Mouse (Mus musculus): ENCODE measurements around the gene Ccdc152. TPM values are rescaled to one million over a fixed set of nuclear protein-coding genes. Genes with fewer than 3 reads are reported as not detected.

Ccdc152 gene
- polyA plus RNA-seq, 1 experiment from 2014 or later: not detected

- Histone ChIP-seq H3K4me3 (ENCODE audit: low read depth, low read length) (no peak overlapping the region), H3K4me2 (ENCODE audit: low read depth, low read length, severe bottlenecking) (no peak overlapping the region), H3K27me3 (ENCODE audit: control insufficient read depth, insufficient read depth, low read length) (no peaks in the 10 kb centered on the region), H3K4me1 (replicated peaks; ENCODE audit: control insufficient read depth, insufficient read depth, low read length) (no peaks in the 10 kb centered on the region), H3K9ac (ENCODE audit: low read length) (no peak overlapping the region), H3K36me3 (ENCODE audit: control insufficient read depth, insufficient read depth, low read length) (no peaks in the 10 kb centered on the region), H3K27ac (ENCODE audit: low read depth, low read length) (no peak overlapping the region), H3K9me3 (ENCODE audit: control insufficient read depth, low read length) (no peaks in the 10 kb centered on the region)
- no peak for DNase-seq (ENCODE audit: low spot score)
- 68% methylated on average over 1 of the region's 1 CpGs for WGBS
- ATAC-seq (replicated peaks; ENCODE audit: low FRiP score): no peak
Measured at GRCm38 (mm10) chr15:3293477-3293876, 9.8 kb downstream of the Ccdc152 start.

GRCm38 (mm10) chr15:3290435-3290834, 12.9 kb downstream of the Ccdc152 start:
- no peak overlapping the region for H3K4me3 ChIP-seq (ENCODE audit: low read depth, low read length)
- DNase-seq (ENCODE audit: low spot score) (no peak), ATAC-seq (replicated peaks; ENCODE audit: low FRiP score) (no peak)
- no peaks in the 10 kb centered on the region for H3K36me3 ChIP-seq (ENCODE audit: control insufficient read depth, insufficient read depth, low read length)
- 97% methylated on average over 3 of the region's 3 CpGs for WGBS
- H3K27me3 ChIP-seq (ENCODE audit: control insufficient read depth, insufficient read depth, low read length): no peaks in the 10 kb centered on the region
- no peak overlapping the region for H3K27ac ChIP-seq (ENCODE audit: low read depth, low read length)
- no peaks in the 10 kb centered on the region for H3K4me1 ChIP-seq (replicated peaks; ENCODE audit: control insufficient read depth, insufficient read depth, low read length)
- no peaks in the 10 kb centered on the region for H3K9me3 ChIP-seq (ENCODE audit: control insufficient read depth, low read length)
- H3K9ac ChIP-seq (ENCODE audit: low read length): no peak overlapping the region
- no peak overlapping the region for H3K4me2 ChIP-seq (ENCODE audit: low read depth, low read length, severe bottlenecking)

GRCm38 (mm10) chr15:3286032-3286431, 17.3 kb downstream of the Ccdc152 start:
- Histone ChIP-seq H3K36me3 (ENCODE audit: control insufficient read depth, insufficient read depth, low read length) (no peaks in the 10 kb centered on the region), H3K4me3 (ENCODE audit: low read depth, low read length) (no peak overlapping the region), H3K4me1 (replicated peaks; ENCODE audit: control insufficient read depth, insufficient read depth, low read length) (no peaks in the 10 kb centered on the region), H3K9me3 (ENCODE audit: control insufficient read depth, low read length) (no peaks in the 10 kb centered on the region), H3K4me2 (ENCODE audit: low read depth, low read length, severe bottlenecking) (no peak overlapping the region), H3K9ac (ENCODE audit: low read length) (no peak overlapping the region), H3K27me3 (ENCODE audit: control insufficient read depth, insufficient read depth, low read length) (no peaks in the 10 kb centered on the region), H3K27ac (ENCODE audit: low read depth, low read length) (no peak overlapping the region)
- ATAC-seq (replicated peaks; ENCODE audit: low FRiP score) (no peak), DNase-seq (ENCODE audit: low spot score) (no peak)

DNA sequence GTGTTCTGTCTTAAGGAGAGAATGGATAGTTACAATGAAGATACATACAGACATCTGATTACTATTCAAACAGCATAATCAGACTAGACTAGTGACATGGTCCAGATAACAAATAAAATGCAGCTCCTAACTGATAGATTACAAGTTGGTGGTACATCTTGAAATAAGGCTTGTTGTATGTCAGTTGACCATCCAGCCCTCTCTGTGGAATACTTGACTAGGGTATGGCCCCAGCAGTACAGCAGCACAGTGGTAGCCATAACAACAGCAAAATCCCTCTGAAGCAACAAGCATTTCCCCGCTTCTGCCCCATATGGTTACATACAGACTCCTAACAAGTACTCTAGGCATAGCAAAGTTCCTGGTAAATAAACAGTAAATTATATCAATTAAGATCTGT, 21.6 kb downstream of the Ccdc152 start:
- Histone ChIP-seq H3K36me3 (ENCODE audit: control insufficient read depth, insufficient read depth, low read length) (no peaks in the 10 kb centered on the region), H3K27me3 (ENCODE audit: control insufficient read depth, insufficient read depth, low read length) (no peaks in the 10 kb centered on the region), H3K9me3 (ENCODE audit: control insufficient read depth, low read length) (no peaks in the 10 kb centered on the region), H3K4me2 (ENCODE audit: low read depth, low read length, severe bottlenecking) (no peak overlapping the region), H3K27ac (ENCODE audit: low read depth, low read length) (no peak overlapping the region), H3K4me1 (replicated peaks; ENCODE audit: control insufficient read depth, insufficient read depth, low read length) (no peaks in the 10 kb centered on the region), H3K4me3 (ENCODE audit: low read depth, low read length) (no peak overlapping the region), H3K9ac (ENCODE audit: low read length) (no peak overlapping the region)
- 79% methylated on average over 1 of the region's 1 CpGs for WGBS
- DNase-seq (ENCODE audit: low spot score) (no peak), ATAC-seq (replicated peaks; ENCODE audit: low FRiP score) (no peak)

DNA sequence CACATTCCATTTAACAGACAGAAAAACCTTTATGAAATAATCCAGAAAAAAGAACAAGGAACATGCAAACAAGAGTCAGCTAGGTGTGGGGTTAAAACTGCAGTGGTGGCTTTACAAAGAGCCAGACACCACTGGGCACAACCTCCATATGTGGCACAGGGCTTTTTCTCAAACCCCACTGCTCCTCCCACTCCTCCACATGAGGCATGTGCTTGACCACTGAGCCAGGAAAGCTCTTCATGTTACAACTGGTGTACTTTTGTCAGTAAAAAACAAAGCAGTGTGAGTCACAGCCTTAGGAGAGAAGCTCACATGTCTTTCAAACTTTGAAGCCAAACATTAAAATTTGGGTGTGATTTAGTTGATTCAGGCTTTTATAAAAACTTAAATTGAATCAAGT, 22.1 kb downstream of the Ccdc152 start:
- DNase-seq (ENCODE audit: low spot score) (no peak), ATAC-seq (replicated peaks; ENCODE audit: low FRiP score) (no peak)
- Histone ChIP-seq H3K36me3 (ENCODE audit: control insufficient read depth, insufficient read depth, low read length) (no peaks in the 10 kb centered on the region), H3K4me2 (ENCODE audit: low read depth, low read length, severe bottlenecking) (no peak overlapping the region), H3K4me1 (replicated peaks; ENCODE audit: control insufficient read depth, insufficient read depth, low read length) (no peaks in the 10 kb centered on the region), H3K27me3 (ENCODE audit: control insufficient read depth, insufficient read depth, low read length) (no peaks in the 10 kb centered on the region), H3K4me3 (ENCODE audit: low read depth, low read length) (no peak overlapping the region), H3K9me3 (ENCODE audit: control insufficient read depth, low read length) (no peaks in the 10 kb centered on the region), H3K9ac (ENCODE audit: low read length) (no peak overlapping the region), H3K27ac (ENCODE audit: low read depth, low read length) (no peak overlapping the region)

DNA sequence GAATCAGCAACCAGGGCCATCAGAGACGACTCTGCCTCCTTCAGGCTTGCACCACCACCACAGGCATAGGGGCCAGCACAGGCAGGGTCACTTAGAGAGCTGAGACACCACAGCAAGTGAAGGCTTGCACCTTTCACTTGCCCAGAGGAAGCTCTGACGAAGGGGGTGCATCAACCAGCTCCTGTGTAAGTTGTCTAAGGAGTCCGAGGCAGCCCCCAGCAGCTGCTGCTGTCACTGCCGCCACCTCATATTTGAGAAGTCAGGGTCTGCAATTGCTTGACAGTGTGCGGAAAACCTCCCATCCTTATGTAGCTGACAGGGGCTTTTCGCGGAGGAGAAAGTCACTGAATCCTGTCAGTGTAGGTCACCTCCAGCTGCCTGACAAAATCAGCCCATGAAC, 24.1 kb downstream of the Ccdc152 start:
- Histone ChIP-seq H3K9me3 (ENCODE audit: control insufficient read depth, low read length) (no peaks in the 10 kb centered on the region), H3K36me3 (ENCODE audit: control insufficient read depth, insufficient read depth, low read length) (no peaks in the 10 kb centered on the region), H3K27me3 (ENCODE audit: control insufficient read depth, insufficient read depth, low read length) (no peaks in the 10 kb centered on the region), H3K9ac (ENCODE audit: low read length) (no peak overlapping the region), H3K4me3 (ENCODE audit: low read depth, low read length) (no peak overlapping the region), H3K4me2 (ENCODE audit: low read depth, low read length, severe bottlenecking) (no peak overlapping the region), H3K27ac (ENCODE audit: low read depth, low read length) (no peak overlapping the region), H3K4me1 (replicated peaks; ENCODE audit: control insufficient read depth, insufficient read depth, low read length) (no peaks in the 10 kb centered on the region)
- DNase-seq (ENCODE audit: low spot score) (no peak), ATAC-seq (replicated peaks; ENCODE audit: low FRiP score) (no peak)
- 84% methylated on average over 7 of the region's 7 CpGs for WGBS

DNA sequence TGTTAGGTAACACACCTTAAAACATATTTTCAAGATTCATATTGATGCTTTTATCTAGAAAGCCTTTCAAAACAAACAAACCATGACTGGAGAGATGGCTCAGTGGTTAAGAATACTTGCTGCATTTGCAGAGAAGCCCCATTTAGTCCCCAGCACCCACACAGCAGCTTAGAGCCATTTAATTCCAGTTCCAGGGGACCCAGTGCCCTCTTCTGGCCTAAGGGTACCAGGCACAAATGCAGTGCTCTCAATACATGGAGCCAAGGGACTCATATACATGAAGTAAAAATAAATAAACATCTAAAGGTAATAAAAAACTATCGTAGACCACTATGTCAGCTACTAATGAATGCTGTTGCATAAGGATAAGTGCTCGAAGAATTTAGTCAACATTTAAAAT, 25.9 kb downstream of the Ccdc152 start:
- no peak overlapping the region for H3K9ac ChIP-seq (ENCODE audit: low read length)
- no peak for DNase-seq (ENCODE audit: low spot score)
- no peak overlapping the region for H3K4me3 ChIP-seq (ENCODE audit: low read depth, low read length)
- H3K27me3 ChIP-seq (ENCODE audit: control insufficient read depth, insufficient read depth, low read length): no peaks in the 10 kb centered on the region
- no peaks in the 10 kb centered on the region for H3K4me1 ChIP-seq (replicated peaks; ENCODE audit: control insufficient read depth, insufficient read depth, low read length)
- no peaks in the 10 kb centered on the region for H3K9me3 ChIP-seq (ENCODE audit: control insufficient read depth, low read length)
- WGBS: 91% methylated on average over 2 of the region's 2 CpGs
- no peaks in the 10 kb centered on the region for H3K36me3 ChIP-seq (ENCODE audit: control insufficient read depth, insufficient read depth, low read length)
- H3K27ac ChIP-seq (ENCODE audit: low read depth, low read length): no peak overlapping the region
- H3K4me2 ChIP-seq (ENCODE audit: low read depth, low read length, severe bottlenecking): no peak overlapping the region
- ATAC-seq (replicated peaks; ENCODE audit: low FRiP score): no peak

DNA sequence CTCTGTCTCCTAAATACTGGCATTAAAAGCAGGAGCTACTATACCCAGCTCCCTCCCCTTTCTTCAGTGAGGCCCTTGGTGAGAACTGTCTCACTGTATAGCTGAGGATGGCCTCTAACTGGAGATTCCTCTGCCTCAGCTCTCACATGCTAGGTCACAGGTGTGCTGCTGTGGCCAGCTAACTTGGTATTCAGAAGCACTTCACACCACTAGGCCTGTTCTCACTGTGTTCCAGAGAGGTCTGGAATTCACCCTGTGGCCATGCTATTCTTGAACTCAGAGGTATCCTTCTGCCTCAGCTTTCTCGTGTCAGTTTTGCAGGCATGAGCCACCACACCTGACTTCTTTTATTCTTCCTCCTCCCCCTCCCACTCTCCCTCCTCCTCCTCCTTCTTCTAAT, 30.1 kb downstream of the Ccdc152 start:
- H3K4me3 ChIP-seq (ENCODE audit: low read depth, low read length): no peak overlapping the region
- H3K4me1 ChIP-seq (replicated peaks; ENCODE audit: control insufficient read depth, insufficient read depth, low read length): peaks cover 2% of the 10 kb centered on the region; the same call in 1 of the 2 replicates
- no peaks in the 10 kb centered on the region for H3K36me3 ChIP-seq (ENCODE audit: control insufficient read depth, insufficient read depth, low read length)
- no peak overlapping the region for H3K4me2 ChIP-seq (ENCODE audit: low read depth, low read length, severe bottlenecking)
- 88% methylated on average over 1 of the region's 1 CpGs for WGBS
- DNase-seq (ENCODE audit: low spot score) (no peak), ATAC-seq (replicated peaks; ENCODE audit: low FRiP score) (no peak)
- H3K27me3 ChIP-seq (ENCODE audit: control insufficient read depth, insufficient read depth, low read length): no peaks in the 10 kb centered on the region
- no peaks in the 10 kb centered on the region for H3K9me3 ChIP-seq (ENCODE audit: control insufficient read depth, low read length)
- no peak overlapping the region for H3K27ac ChIP-seq (ENCODE audit: low read depth, low read length)
- H3K9ac ChIP-seq (ENCODE audit: low read length): no peak overlapping the region

DNA sequence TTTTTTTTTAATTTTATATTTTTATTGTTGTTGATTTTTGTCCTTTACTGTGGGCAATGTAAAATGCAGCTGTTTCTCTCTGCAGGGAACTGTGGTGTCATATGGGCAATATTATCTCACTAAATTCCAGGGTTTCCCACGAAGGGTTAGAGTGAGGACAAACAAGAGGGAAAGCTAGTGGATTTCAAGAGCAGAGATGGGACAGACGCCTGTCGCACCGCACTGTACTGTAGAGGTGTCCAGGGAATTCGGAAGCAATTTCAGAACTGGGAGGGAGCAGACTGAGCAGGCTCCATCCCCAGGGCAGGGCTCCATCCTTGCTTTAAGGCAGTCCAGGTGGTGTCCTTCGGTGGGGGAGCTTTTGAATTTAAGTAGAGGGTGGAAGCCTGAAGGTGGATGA, 32.1 kb downstream of the Ccdc152 start:
- Histone ChIP-seq H3K36me3 (ENCODE audit: control insufficient read depth, insufficient read depth, low read length) (no peaks in the 10 kb centered on the region), H3K27me3 (ENCODE audit: control insufficient read depth, insufficient read depth, low read length) (no peaks in the 10 kb centered on the region), H3K9me3 (ENCODE audit: control insufficient read depth, low read length) (no peaks in the 10 kb centered on the region), H3K4me2 (ENCODE audit: low read depth, low read length, severe bottlenecking) (no peak overlapping the region), H3K27ac (ENCODE audit: low read depth, low read length) (no peak overlapping the region), H3K4me1 (replicated peaks; ENCODE audit: control insufficient read depth, insufficient read depth, low read length) (peaks cover 2% of the 10 kb centered on the region; the same call in 1 of the 2 replicates), H3K4me3 (ENCODE audit: low read depth, low read length) (no peak overlapping the region; the same call in 1 of the 2 replicates), H3K9ac (ENCODE audit: low read length) (no peak overlapping the region)
- 48% methylated on average over 6 of the region's 6 CpGs for WGBS
- ATAC-seq (replicated peaks; ENCODE audit: low FRiP score) (0 out of 2 replicates have a peak, but pooled peaks have one; percentile 24), DNase-seq (ENCODE audit: low spot score) (no peak)
